Mouse (Mus musculus): ENCODE results near the gene Mast2. TPM values are rescaled to one million over a fixed set of nuclear protein-coding genes. Genes with fewer than 3 reads are reported as not detected.

The Mast2 gene
- total and polyA plus RNA-seq, 3 experiments: 4.2 to 21.4 (median 11.1) TPM

DNA sequence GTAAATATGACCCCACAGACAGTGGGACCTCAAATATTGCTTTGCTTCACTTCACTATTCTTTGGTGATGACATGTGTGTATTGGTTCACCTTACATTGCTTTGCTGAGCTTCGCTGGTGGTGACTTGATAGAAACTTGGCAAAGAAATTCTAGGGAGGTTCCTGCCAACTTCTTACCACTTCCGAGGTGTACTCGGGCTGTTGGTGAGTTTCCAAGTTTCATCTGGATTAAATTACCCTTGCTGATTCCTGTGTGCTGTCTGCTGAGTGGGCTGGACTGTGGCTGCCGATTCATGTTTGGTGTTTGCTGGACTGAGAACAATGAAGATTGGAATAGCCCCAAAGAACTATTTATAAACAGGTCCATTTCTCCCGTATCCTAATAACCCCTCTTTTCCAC lies 29.7 kb upstream of the Mast2 start:
- Histone ChIP-seq H3K36me3 (replicated peaks in 1 of 2; ENCODE audit: control insufficient read depth in 1 of 2, insufficient read depth in 1 of 2, low read length in 1 of 2) (no peaks in the 10 kb centered on the region), H3K4me2 (ENCODE audit: insufficient read depth, low read depth, poor library complexity, severe bottlenecking) (no peak overlapping the region), H3K79me2 (replicated peaks; ENCODE audit: control insufficient read depth, extremely low read depth, insufficient read depth, poor library complexity, severe bottlenecking) (no peaks in the 10 kb centered on the region), H3K4me1 (ENCODE audit: control insufficient read depth in 1 of 2, insufficient read depth in 2 of 2) (no peaks in the 10 kb centered on the region), H3K4me3 (replicated peaks in 1 of 3; ENCODE audit: low read depth in 2 of 3, low read length in 2 of 3, poor library complexity in 1 of 3) (no peak overlapping the region), H3K9ac (ENCODE audit: insufficient read depth, low read depth) (no peak overlapping the region), H3K27ac (ENCODE audit: insufficient read depth, low read depth) (no peak overlapping the region), H3K27me3 (replicated peaks) (no peaks in the 10 kb centered on the region), H3K9me3 (replicated peaks; ENCODE audit: low read length) (no peaks in the 10 kb centered on the region)
- in situ Hi-C loops (cut with MboI; ENCODE audit: low pct_ligation_motif_present, low pct_unique_long_range_greater_than_20kb, low sequenced_read_pairs) (no loop called here), dilution Hi-C loops (cut with MboI; ENCODE audit: extremely low pct_ligation_motif_present, extremely low pct_unique_long_range_greater_than_20kb, low sequenced_read_pairs) (no loop called here)
- TF ChIP-seq ELF1 (IDR thresholded peaks at IDR 0.05; ENCODE audit: low read depth, low read length): no peak
- no peak for TF ChIP-seq ZC3H11A (IDR thresholded peaks at IDR 0.05; ENCODE audit: low read depth, low read length)
- no peak for TF ChIP-seq MAFK (IDR thresholded peaks at IDR 0.05; ENCODE audit: insufficient replicate concordance, low read length)
- no peak for TF ChIP-seq MAZ (IDR thresholded peaks at IDR 0.05; ENCODE audit: low read depth, low read length)
- no peak for TF ChIP-seq MEF2A (IDR thresholded peaks at IDR 0.05; ENCODE audit: borderline replicate concordance, low read depth, low read length)
- TF ChIP-seq KAT2A (IDR thresholded peaks at IDR 0.05; ENCODE audit: insufficient replicate concordance, low read length): no peak
- TF ChIP-seq E2F4 (IDR thresholded peaks at IDR 0.05; ENCODE audit: insufficient replicate concordance, low read depth, low read length): no peak
- TF ChIP-seq ETS1 (conservative IDR thresholded peaks at IDR 0.05; ENCODE audit: low read depth, low read length): no peak
- DNase-seq (ENCODE audit: extremely low read depth): no peak

DNA sequence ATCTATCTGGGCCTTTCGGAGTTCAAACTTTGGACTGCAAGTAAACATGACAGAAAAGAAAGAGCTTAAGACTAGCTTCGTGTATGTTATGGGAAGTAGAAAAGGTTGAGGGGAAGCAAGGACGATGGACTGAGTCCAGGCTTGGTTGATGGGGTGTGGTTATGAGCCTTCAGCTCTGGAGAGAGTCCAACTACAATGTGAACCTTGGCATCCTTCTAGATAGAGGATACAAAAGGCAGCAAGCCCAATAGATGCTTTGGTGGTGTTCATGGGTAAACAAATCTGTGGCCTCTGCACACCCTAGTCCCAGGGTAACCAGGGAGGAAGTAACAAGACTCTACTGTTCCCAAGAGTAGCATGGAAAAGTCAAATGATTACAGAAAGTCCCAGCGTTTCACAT lies 28.5 kb upstream of the Mast2 start:
- Histone ChIP-seq H3K4me2 (ENCODE audit: insufficient read depth, low read depth, poor library complexity, severe bottlenecking) (no peak overlapping the region), H3K9ac (ENCODE audit: insufficient read depth, low read depth) (no peak overlapping the region), H3K27ac (ENCODE audit: insufficient read depth, low read depth) (no peak overlapping the region), H3K27me3 (replicated peaks) (no peaks in the 10 kb centered on the region), H3K4me3 (replicated peaks in 1 of 3; ENCODE audit: low read depth in 2 of 3, low read length in 2 of 3, poor library complexity in 1 of 3) (no peak overlapping the region), H3K4me1 (ENCODE audit: control insufficient read depth in 1 of 2, insufficient read depth in 2 of 2) (no peaks in the 10 kb centered on the region), H3K36me3 (replicated peaks in 1 of 2; ENCODE audit: control insufficient read depth in 1 of 2, insufficient read depth in 1 of 2, low read length in 1 of 2) (no peaks in the 10 kb centered on the region), H3K9me3 (replicated peaks; ENCODE audit: low read length) (no peaks in the 10 kb centered on the region), H3K79me2 (replicated peaks; ENCODE audit: control insufficient read depth, extremely low read depth, insufficient read depth, poor library complexity, severe bottlenecking) (no peaks in the 10 kb centered on the region)
- DNase-seq (ENCODE audit: extremely low read depth): no peak
- dilution Hi-C loops (cut with MboI; ENCODE audit: extremely low pct_ligation_motif_present, extremely low pct_unique_long_range_greater_than_20kb, low sequenced_read_pairs) (no loop called here), in situ Hi-C loops (cut with MboI; ENCODE audit: low pct_ligation_motif_present, low pct_unique_long_range_greater_than_20kb, low sequenced_read_pairs) (no loop called here)
- no peak for TF ChIP-seq GABPA (IDR thresholded peaks at IDR 0.05; ENCODE audit: insufficient replicate concordance, low read depth, low read length)
- TF ChIP-seq POLR2A (IDR thresholded peaks at IDR 0.05; ENCODE audit: low read depth, low read length): no peak
- TF ChIP-seq USF1 (IDR thresholded peaks at IDR 0.05; ENCODE audit: low read depth, low read length): no peak
- TF ChIP-seq TCF12 (IDR thresholded peaks at IDR 0.05; ENCODE audit: low read depth, low read length): no peak
- TF ChIP-seq TBP (conservative IDR thresholded peaks at IDR 0.05; ENCODE audit: low read depth, low read length): no peak
- no peak for TF ChIP-seq PAX5 (IDR thresholded peaks at IDR 0.05; ENCODE audit: low read length)
- TF ChIP-seq SIN3A (IDR thresholded peaks at IDR 0.05; ENCODE audit: low read length): no peak
- no peak for TF ChIP-seq ZC3H11A (IDR thresholded peaks at IDR 0.05; ENCODE audit: low read depth, low read length)
- no peak for TF ChIP-seq ZMIZ1 (IDR thresholded peaks at IDR 0.05; ENCODE audit: low read depth, low read length)
- TF ChIP-seq RCOR1 (conservative IDR thresholded peaks at IDR 0.05; ENCODE audit: low read depth, low read length): no peak
- TF ChIP-seq CHD1 (IDR thresholded peaks at IDR 0.05; ENCODE audit: low read depth, low read length): no peak
- no peak for TF ChIP-seq HCFC1 (IDR thresholded peaks at IDR 0.05; ENCODE audit: low read depth, low read length)
- TF ChIP-seq ETS1 (conservative IDR thresholded peaks at IDR 0.05; ENCODE audit: low read depth, low read length): no peak
- TF ChIP-seq ELF1 (IDR thresholded peaks at IDR 0.05; ENCODE audit: low read depth, low read length): no peak
- no peak for TF ChIP-seq KAT2A (IDR thresholded peaks at IDR 0.05; ENCODE audit: insufficient replicate concordance, low read length)

All from CH12.LX (cell line).